Mouse (Mus musculus) CH12.LX (cell line): ENCODE results near the gene Grid1. TPM values are rescaled to one million over a fixed set of nuclear protein-coding genes. Genes with fewer than 3 reads are reported as not detected.

Source experiments
- DNase-seq: peaks from one replicate; pipeline ENCODE4 v3.0.0-alpha.2; 2013; ENCODE audit errors: extremely low read depth
- H3K27ac ChIP-seq: 2 replicates; pipeline ENCODE4 v1.5.1; 2012; ENCODE audit warnings: low read depth, mild to moderate bottlenecking, control low read depth, moderate library complexity; ENCODE audit not compliant: insufficient read depth
- H3K27me3 ChIP-seq: replicated peaks from 2 replicates; pipeline ENCODE3; 2012; ENCODE audit warnings: inconsistent platforms
- H3K36me3 ChIP-seq, 2 experiments: replicated peaks in 1 of 2; 2 replicates each; pipeline versions ENCODE3 to v1.6.1; 2012; ENCODE audit warnings: inconsistent platforms in 1 of 2, low read length in 1 of 2, mild to moderate bottlenecking in 1 of 2, mixed read lengths in 1 of 2, moderate library complexity in 1 of 2; ENCODE audit not compliant: control insufficient read depth in 1 of 2, insufficient read depth in 1 of 2
- H3K4me1 ChIP-seq, 2 experiments: 2 replicates each; pipeline ENCODE4 v1.6.1; 2012; ENCODE audit warnings: inconsistent platforms in 1 of 2, moderate library complexity in 1 of 2; ENCODE audit not compliant: insufficient read depth in 2 of 2, control insufficient read depth in 1 of 2
- H3K4me2 ChIP-seq: 2 replicates; pipeline ENCODE4 v1.6.1; 2012; ENCODE audit warnings: low read depth, mild to moderate bottlenecking, control low read depth; ENCODE audit not compliant: poor library complexity, insufficient read depth, severe bottlenecking
- H3K4me3 ChIP-seq, 3 experiments: fragments of 150-350 bp in 1 of 3; sonication (generic) in 1 of 3; replicated peaks in 1 of 3; 2 replicates each; pipeline versions ENCODE3 to v1.5.1; 2011 to 2012; ENCODE audit warnings: low read depth in 2 of 3, low read length in 2 of 3, mild to moderate bottlenecking in 2 of 3, moderate library complexity in 2 of 3, control low read depth in 1 of 3, improper control_type of control experiment in 1 of 3, inconsistent platforms in 1 of 3, mixed read lengths in 1 of 3; ENCODE audit not compliant: poor library complexity in 1 of 3
- H3K79me2 ChIP-seq: replicated peaks from 2 replicates; pipeline ENCODE4 v1.6.1; 2012; ENCODE audit warnings: mild to moderate bottlenecking, moderate library complexity; ENCODE audit not compliant: control insufficient read depth, poor library complexity, insufficient read depth, severe bottlenecking; ENCODE audit errors: extremely low read depth
- H3K9ac ChIP-seq: 2 replicates; pipeline ENCODE4 v1.6.1; 2012; ENCODE audit warnings: low read depth, mild to moderate bottlenecking, control low read depth, moderate library complexity; ENCODE audit not compliant: insufficient read depth
- H3K9me3 ChIP-seq: replicated peaks from 2 replicates; pipeline ENCODE3; 2012; ENCODE audit warnings: low read length, inconsistent platforms, mixed read lengths
- BHLHE40 ChIP-seq: IDR thresholded peaks from 2 replicates; pipeline ENCODE4 v1.6.1; 2011; ENCODE audit warnings: mild to moderate bottlenecking, low read depth, low read length, improper control_type of control experiment
- CHD1 ChIP-seq: IDR thresholded peaks from 2 replicates; pipeline ENCODE4 v1.6.1; 2012; ENCODE audit warnings: low read depth, low read length, improper control_type of control experiment, inconsistent platforms
- CTCF ChIP-seq, 2 experiments: IDR thresholded peaks in 1 of 2; conservative IDR thresholded peaks in 1 of 2; 2 replicates each; pipeline ENCODE4 v1.5.1; 2011 to 2012; ENCODE audit warnings: low read depth in 2 of 2, low read length in 2 of 2, improper control_type of control experiment in 1 of 2, inconsistent platforms in 1 of 2, mild to moderate bottlenecking in 1 of 2, moderate library complexity in 1 of 2
- E2F4 ChIP-seq: IDR thresholded peaks from 2 replicates; pipeline ENCODE4 v1.6.1; 2011; ENCODE audit warnings: low read depth, low read length, improper control_type of control experiment; ENCODE audit not compliant: insufficient replicate concordance
- EP300 ChIP-seq: IDR thresholded peaks from 2 replicates; pipeline ENCODE4 v1.6.1; 2011; ENCODE audit warnings: low read length, improper control_type of control experiment
- ETS1 ChIP-seq: conservative IDR thresholded peaks from 2 replicates; pipeline ENCODE4 v1.6.1; 2012; ENCODE audit warnings: low read depth, mild to moderate bottlenecking, inconsistent platforms, low read length, improper control_type of control experiment, moderate library complexity
- GABPA ChIP-seq: IDR thresholded peaks from 2 replicates; pipeline ENCODE4 v1.6.1; 2012; ENCODE audit warnings: low read depth, low read length, improper control_type of control experiment, inconsistent platforms; ENCODE audit not compliant: insufficient replicate concordance
- HCFC1 ChIP-seq: IDR thresholded peaks from 2 replicates; pipeline ENCODE4 v1.6.1; 2012; ENCODE audit warnings: low read depth, mild to moderate bottlenecking, inconsistent platforms, low read length, improper control_type of control experiment
- JUN ChIP-seq: IDR thresholded peaks from 2 replicates; pipeline ENCODE4 v1.6.1; 2011; ENCODE audit warnings: low read depth, mild to moderate bottlenecking, low read length, improper control_type of control experiment, moderate library complexity; ENCODE audit not compliant: insufficient read depth
- KAT2A ChIP-seq: IDR thresholded peaks from 2 replicates; pipeline ENCODE4 v1.6.1; 2012; ENCODE audit warnings: low read length, improper control_type of control experiment, inconsistent platforms; ENCODE audit not compliant: insufficient replicate concordance
- MAFK ChIP-seq: IDR thresholded peaks from 2 replicates; pipeline ENCODE4 v1.6.1; 2011; ENCODE audit warnings: low read length, improper control_type of control experiment; ENCODE audit not compliant: insufficient replicate concordance
- MAZ ChIP-seq: IDR thresholded peaks from 2 replicates; pipeline ENCODE4 v1.6.1; 2012; ENCODE audit warnings: low read depth, mild to moderate bottlenecking, inconsistent platforms, low read length, improper control_type of control experiment, moderate library complexity
- MEF2A ChIP-seq: IDR thresholded peaks from 2 replicates; pipeline ENCODE4 v1.6.1; 2014; ENCODE audit warnings: low read depth, mild to moderate bottlenecking, inconsistent platforms, low read length, improper control_type of control experiment, borderline replicate concordance
- MYC ChIP-seq: IDR thresholded peaks from 2 replicates; pipeline ENCODE4 v1.6.1; 2011; ENCODE audit warnings: low read depth, mild to moderate bottlenecking, improper control_type of control experiment, low read length
- NELFE ChIP-seq: IDR thresholded peaks from 2 replicates; pipeline ENCODE4 v1.6.1; 2011; ENCODE audit warnings: low read depth, low read length, improper control_type of control experiment
- PAX5 ChIP-seq: IDR thresholded peaks from 2 replicates; pipeline ENCODE4 v1.6.1; 2012; ENCODE audit warnings: low read length, inconsistent platforms, mixed read lengths
- POLR2AphosphoS2 ChIP-seq: IDR thresholded peaks from 2 replicates; pipeline ENCODE4 v1.6.1; 2011; ENCODE audit warnings: low read depth, low read length, improper control_type of control experiment
- RCOR1 ChIP-seq: conservative IDR thresholded peaks from 2 replicates; pipeline ENCODE4 v1.6.1; 2012; ENCODE audit warnings: low read depth, mild to moderate bottlenecking, inconsistent platforms, low read length, improper control_type of control experiment
- SIN3A ChIP-seq: IDR thresholded peaks from 2 replicates; pipeline ENCODE4 v1.6.1; 2012; ENCODE audit warnings: low read length, improper control_type of control experiment, inconsistent platforms
- SMC3 ChIP-seq: IDR thresholded peaks from 2 replicates; pipeline ENCODE4 v1.6.1; 2011; ENCODE audit warnings: low read depth, low read length, improper control_type of control experiment
- TBP ChIP-seq: conservative IDR thresholded peaks from 2 replicates; pipeline ENCODE4 v1.6.1; 2011; ENCODE audit warnings: low read depth, low read length, improper control_type of control experiment
- USF1 ChIP-seq: IDR thresholded peaks from 2 replicates; pipeline ENCODE4 v1.6.1; 2014; ENCODE audit warnings: low read depth, mild to moderate bottlenecking, inconsistent platforms, low read length, improper control_type of control experiment
- ZC3H11A ChIP-seq: IDR thresholded peaks from 2 replicates; pipeline ENCODE4 v1.6.1; 2012; ENCODE audit warnings: low read depth, mild to moderate bottlenecking, inconsistent platforms, low read length, improper control_type of control experiment
- ZNF384 ChIP-seq: IDR thresholded peaks from 2 replicates; pipeline ENCODE4 v1.6.1; 2012; ENCODE audit warnings: low read depth, low read length, improper control_type of control experiment, inconsistent platforms
- dilution Hi-C: fragments of 300-500 bp; cut with MboI; formaldehyde crosslinking; loops from 2 replicates; pipeline ENCODE4 v1.14.3; 2020; ENCODE audit warnings: low sequenced_read_pairs; ENCODE audit not compliant: extremely low pct_unique_long_range_greater_than_20kb, extremely low pct_ligation_motif_present
- in situ Hi-C: fragments of 300-500 bp; cut with MboI; formaldehyde crosslinking; loops from 3 replicates; pipeline ENCODE4 v1.14.3; 2019; ENCODE audit warnings: low sequenced_read_pairs, low pct_ligation_motif_present, low pct_unique_long_range_greater_than_20kb, mixed read lengths
- polyA plus RNA-seq: library from polyadenylated mRNA; unstranded; fragments of >175 nt; gene quantifications from 2 replicates; pipeline ENCODE4 v1.2.1, GENCODE M21; 2012; ENCODE audit warnings: low read depth; ENCODE audit not compliant: insufficient read length
- total RNA-seq, 2 experiments: library from RNA; depleted of rRNA; stranded (reverse); fragments of 300-350 nt in 1 of 2; fragments of >200 nt in 1 of 2; gene quantifications; 2 replicates each; pipeline ENCODE4 v1.2.3; 2012 to 2014

The Grid1 gene
- total and polyA plus RNA-seq, 3 experiments: not detected

DNA sequence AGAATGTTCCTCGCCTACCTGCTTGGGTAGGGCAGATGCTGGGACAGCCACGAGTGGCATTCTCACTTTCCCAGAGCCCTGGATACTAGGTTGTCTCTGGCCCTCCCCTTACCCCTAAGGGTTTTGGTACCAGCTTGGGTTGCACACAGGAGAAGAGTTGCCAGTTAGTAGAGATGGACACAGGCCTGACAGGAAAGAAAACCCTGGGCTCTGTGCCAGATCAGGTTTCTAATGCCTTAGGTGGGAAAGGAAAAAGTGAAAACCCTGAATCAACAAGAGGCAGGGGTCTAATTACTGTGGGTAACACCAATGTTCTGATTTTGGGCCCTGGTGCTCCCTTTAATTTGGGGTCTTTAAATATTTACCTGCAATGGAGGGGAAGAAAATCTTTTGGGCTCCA, 88.5 kb downstream of the Grid1 start:
- DNase-seq: no peak
- Histone ChIP-seq H3K27me3 (peaks cover 6% of the 10 kb centered on the region), H3K79me2 (no peaks in the 10 kb centered on the region), H3K36me3 (no peaks in the 10 kb centered on the region), H3K9me3 (no peaks in the 10 kb centered on the region), H3K4me3 (no peak overlapping the region), H3K27ac (no peak overlapping the region), H3K9ac (no peak overlapping the region), H3K4me1 (peaks cover 0 to 6% of the 10 kb centered on the region in 2 experiments; a peak in 1 of 4 replicates), H3K4me2 (no peak overlapping the region)
- in situ Hi-C loops (no loop called here), dilution Hi-C loops (no loop called here)
- TF ChIP-seq SMC3 (no peak), TBP (no peak), CHD1 (no peak), POLR2AphosphoS2 (no peak), ETS1 (no peak), BHLHE40 (no peak), SIN3A (no peak), RCOR1 (no peak), PAX5 (no peak), NELFE (no peak), USF1 (no peak), MYC (no peak), CTCF (conservative IDR thresholded peaks at IDR 0.05 in 1 of 2, IDR thresholded peaks at IDR 0.05 in 1 of 2; ENCODE audit: low read depth in 2 of 2, low read length in 2 of 2) (no peak), ZNF384 (no peak), MEF2A (no peak), HCFC1 (no peak), ZC3H11A (no peak), E2F4 (no peak), KAT2A (no peak)
- TF ChIP-seq, all 38 proteins: peak for 0

DNA sequence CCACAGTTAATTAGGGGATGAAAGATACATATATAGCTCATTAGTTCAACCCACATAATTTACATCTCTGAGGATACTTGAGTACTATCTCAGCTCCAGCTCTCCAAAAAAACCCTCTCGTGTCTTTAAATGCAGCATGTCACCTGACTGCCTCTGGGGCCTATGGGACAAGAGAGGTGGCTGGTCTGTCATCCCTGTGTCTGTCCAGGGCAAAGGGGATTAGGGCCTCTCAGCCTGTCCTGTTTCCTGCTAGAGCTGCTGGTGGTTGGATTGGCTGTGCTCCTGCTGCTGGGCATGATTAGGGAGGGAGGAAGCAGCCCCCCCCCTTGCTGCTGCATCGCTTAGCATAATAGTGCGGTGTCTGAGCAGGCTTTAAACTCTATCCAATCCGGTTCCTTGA, 88.9 kb downstream of the Grid1 start:
- dilution Hi-C loops: no loop called here

More for the DNA sequence above, 88.9 kb downstream of the Grid1 start:
- H3K36me3 ChIP-seq: no peaks in the 10 kb centered on the region
- no peak for DNase-seq
- peaks cover 5% of the 10 kb centered on the region for H3K27me3 ChIP-seq
- H3K27ac ChIP-seq: no peak overlapping the region
- H3K4me2 ChIP-seq: no peak overlapping the region
- no peak for TF ChIP-seq KAT2A
- no peak for TF ChIP-seq ZC3H11A
- no peak for TF ChIP-seq CHD1
- no peak for TF ChIP-seq MAFK
- TF ChIP-seq JUN: no peak
- no peak for TF ChIP-seq EP300
- no peak for TF ChIP-seq MAZ
- TF ChIP-seq GABPA: no peak
- no peak for TF ChIP-seq PAX5
- TF ChIP-seq MYC: no peak
- TF ChIP-seq NELFE: no peak
- TF ChIP-seq TBP: no peak
- H3K79me2 ChIP-seq: no peaks in the 10 kb centered on the region
- in situ Hi-C loops: no loop called here
- H3K9me3 ChIP-seq: no peaks in the 10 kb centered on the region
- no peak overlapping the region for H3K9ac ChIP-seq
- H3K4me1 ChIP-seq: peaks cover 0 to 6% of the 10 kb centered on the region in 2 experiments; a peak in 1 of 4 replicates
- H3K4me3 ChIP-seq: no peak overlapping the region
